9 mouse cellular contexts compared by ENCODE assay signal in the genomic region with DNA sequence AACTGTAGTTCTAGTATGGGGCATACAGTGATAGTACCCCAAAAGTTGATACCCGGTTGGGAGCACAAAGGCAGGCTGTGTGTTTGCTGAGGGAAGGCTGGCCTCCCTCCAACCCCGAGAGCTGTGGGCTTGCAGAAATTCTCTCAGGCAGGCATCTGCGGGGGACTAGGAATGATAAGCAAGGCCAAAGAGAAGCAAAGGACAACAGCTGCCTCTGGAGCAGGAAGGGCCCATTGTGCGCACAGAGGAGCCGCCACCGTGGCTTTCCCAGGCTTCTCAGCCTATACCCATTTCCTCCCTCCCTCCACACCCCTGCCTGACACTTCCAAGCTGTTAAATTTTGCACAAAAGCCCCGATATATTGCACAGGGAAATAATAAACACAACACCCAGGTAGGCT. TPM values are rescaled to one million over a fixed set of nuclear protein-coding genes. Genes with fewer than 3 reads are reported as not detected.
A peak's percentile ranks its signal among the peaks of the same experiment; 100 is the strongest.
DNase-seq lines count a peak whose midpoint lies in the region; ATAC-seq and TF ChIP-seq lines count a peak whose summit lies in the region.
"Had no signal": no experiment of that assay in that cellular context is flagged by ENCODE, and none has a peak within 500 bp of the region (broad histone marks: within the 10 kb centered on the region; RNA-seq: fewer than 3 reads in every experiment).

No protein-coding gene starts in this region.

- no peak for ATAC-seq in heart, embryonic 12.5 days (ENCODE audit: insufficient number of reproducible peaks, low FRiP score)
- no peak for ATAC-seq in midbrain, embryonic 15.5 days (replicated peaks)
- ATAC-seq in lung, postnatal 0 days = no peak

- H3K27ac ChIP-seq in heart, embryonic 12.5 days (ENCODE audit: poor library complexity, severe bottlenecking) = peak overlapping the region; percentile 30; the same call in 1 of the 2 replicates
- peak overlapping the region; percentile 49; the same call in 1 of the 2 replicates for H3K27ac ChIP-seq in ES-E14 (ENCODE audit: insufficient read depth, low read depth, low read length, poor library complexity, severe bottlenecking)
- peak overlapping the region; percentile 90 for H3K27ac ChIP-seq in hindbrain, embryonic 10.5 days
- H3K27ac ChIP-seq in midbrain, embryonic 15.5 days = peak overlapping the region; percentile 91
- no peak overlapping the region for H3K27ac ChIP-seq in lung, postnatal 0 days (ENCODE audit: low read length)

- no peaks in the 10 kb centered on the region for H3K36me3 ChIP-seq in heart, embryonic 12.5 days
- no peaks in the 10 kb centered on the region for H3K36me3 ChIP-seq in ES-E14 (ENCODE audit: control insufficient read depth, insufficient read depth, low read length, poor library complexity, severe bottlenecking)
- H3K36me3 ChIP-seq in hindbrain, embryonic 10.5 days = no peaks in the 10 kb centered on the region
- H3K36me3 ChIP-seq in midbrain, embryonic 15.5 days (replicated peaks) = no peaks in the 10 kb centered on the region
- H3K36me3 ChIP-seq in lung, postnatal 0 days (ENCODE audit: insufficient read depth, low read length) = no peaks in the 10 kb centered on the region

- intact Hi-C loops in heart, postnatal 25 days (cut with DNase I) = no loop called here

- no peaks in the 10 kb centered on the region for H3K9me3 ChIP-seq in heart, embryonic 12.5 days (replicated peaks)
- no peaks in the 10 kb centered on the region for H3K9me3 ChIP-seq in ES-E14 (ENCODE audit: control insufficient read depth, insufficient read depth, low read depth, low read length)
- no peaks in the 10 kb centered on the region for H3K9me3 ChIP-seq in hindbrain, embryonic 10.5 days
- no peaks in the 10 kb centered on the region for H3K9me3 ChIP-seq in midbrain, embryonic 15.5 days
- no peaks in the 10 kb centered on the region for H3K9me3 ChIP-seq in lung, postnatal 0 days (ENCODE audit: low read length)

- no peak for DNase-seq in heart, postnatal 25 days (ENCODE audit: low spot score)
- DNase-seq in ES-E14 (ENCODE audit: low read depth, low spot score) = no peak
- no peak for DNase-seq in hindbrain, embryonic 10.5 days (ENCODE audit: low spot score)
- no peak for DNase-seq in gastrocnemius, postnatal 4 days (ENCODE audit: low spot score in 2 of 2)
- no peak for DNase-seq in spleen, postnatal 4 days (ENCODE audit: low spot score in 2 of 2)
- no peak for DNase-seq in lung, postnatal 0 days (ENCODE audit: low spot score)
- DNase-seq: kidney, adult 11 months had no signal

- H3K4me2 ChIP-seq in heart, embryonic 12.5 days = peak overlapping the region; percentile 34
- peak overlapping the region; percentile 79 for H3K4me2 ChIP-seq in midbrain, embryonic 15.5 days
- H3K4me2 ChIP-seq in lung, postnatal 0 days (replicated peaks; ENCODE audit: low read depth, low read length) = no peak overlapping the region

- peak overlapping the region; percentile 21; the same call in 1 of the 2 replicates for H3K4me3 ChIP-seq in heart, embryonic 12.5 days
- H3K4me3 ChIP-seq in ES-E14 (ENCODE audit: insufficient read depth in 1 of 2, low read depth in 1 of 2, low read length in 2 of 2, poor library complexity in 1 of 2, severe bottlenecking in 1 of 2) = peak overlapping the region; percentile 28 to 70; a peak in 2 of 4 replicates
- peak overlapping the region; percentile 87 for H3K4me3 ChIP-seq in hindbrain, embryonic 10.5 days
- H3K4me3 ChIP-seq in midbrain, embryonic 15.5 days = peak overlapping the region; percentile 65
- no peak overlapping the region for H3K4me3 ChIP-seq in lung, postnatal 0 days (ENCODE audit: low read depth, low read length)

- peaks cover 19% of the 10 kb centered on the region for H3K27me3 ChIP-seq in heart, embryonic 12.5 days (replicated peaks)
- H3K27me3 ChIP-seq in hindbrain, embryonic 10.5 days (ENCODE audit: insufficient read depth, poor library complexity, severe bottlenecking) = peaks cover 22% of the 10 kb centered on the region
- H3K27me3 ChIP-seq in midbrain, embryonic 15.5 days (replicated peaks) = no peaks in the 10 kb centered on the region
- H3K27me3 ChIP-seq in lung, postnatal 0 days (replicated peaks; ENCODE audit: insufficient read depth, low read length) = 0 out of 2 replicates have a peak, but pooled peaks cover 18% of the 10 kb centered on the region

- no peak for TF ChIP-seq EP300 in lung, postnatal 0 days (IDR thresholded peaks at IDR 0.05)

- H3K9ac ChIP-seq in heart, embryonic 12.5 days = no peak overlapping the region
- H3K9ac ChIP-seq in ES-E14 (ENCODE audit: insufficient read depth, low read depth, low read length, poor library complexity, severe bottlenecking) = no peak overlapping the region; the same call in 1 of the 2 replicates
- peak overlapping the region; percentile 73 for H3K9ac ChIP-seq in midbrain, embryonic 15.5 days
- no peak overlapping the region for H3K9ac ChIP-seq in lung, postnatal 0 days (replicated peaks; ENCODE audit: low read depth)

- 5% methylated on average over 7 of the region's 7 CpGs for WGBS in heart, embryonic 12.5 days
- 3% methylated on average over 7 of the region's 7 CpGs for WGBS in hindbrain, embryonic 10.5 days
- 0% methylated on average over 7 of the region's 7 CpGs for WGBS in midbrain, embryonic 15.5 days
- 6% methylated on average over 7 of the region's 7 CpGs for WGBS in lung, postnatal 0 days

- in situ Hi-C loops in ES-E14 (cut with MboI; ENCODE audit: low sequenced_read_pairs in 2 of 2, unreplicated experiment in 2 of 2) = no loop called here

- no peak for TF ChIP-seq CTCF in lung, postnatal 0 days (IDR thresholded peaks at IDR 0.05)

- peaks cover 35% of the 10 kb centered on the region for H3K4me1 ChIP-seq in heart, embryonic 12.5 days (replicated peaks)
- peaks cover 7 to 20% of the 10 kb centered on the region in 2 experiments; a peak in 3 of 4 replicates for H3K4me1 ChIP-seq in ES-E14 (ENCODE audit: control insufficient read depth in 2 of 2, insufficient read depth in 2 of 2, low read length in 2 of 2, poor library complexity in 1 of 2)
- H3K4me1 ChIP-seq in hindbrain, embryonic 10.5 days (replicated peaks) = peaks cover 33% of the 10 kb centered on the region
- peaks cover 32% of the 10 kb centered on the region for H3K4me1 ChIP-seq in midbrain, embryonic 15.5 days
- H3K4me1 ChIP-seq in lung, postnatal 0 days (ENCODE audit: insufficient read depth, low read depth, low read length) = 0 out of 2 replicates have a peak, but pooled peaks cover 4% of the 10 kb centered on the region

TF ChIP-seq in ES-E14, 5 proteins besides CTCF, POLR2A, EP300 and RAD21:
- TF ChIP-seq HCFC1 (IDR thresholded peaks at IDR 0.05; ENCODE audit: borderline replicate concordance, insufficient read depth, low read length) (no peak), ZC3H11A (IDR thresholded peaks at IDR 0.05; ENCODE audit: borderline replicate concordance, low read depth, low read length) (no peak), MAFK (IDR thresholded peaks at IDR 0.05; ENCODE audit: insufficient read depth, low read depth, low read length) (no peak)

RNA-seq across cellular contexts. Expression of gene Spire2, which starts 1.4 kb away (rescaled TPM):
- polyA plus RNA-seq in heart, embryonic 12.5 days (2016; fragmentation: Nextera tagmentation; extraction: Ambion mirVana) = 2.8 and 3.4 TPM in 2 replicates
- under 1 TPM; 0.10 to 0.20 TPM for total RNA-seq in heart, postnatal 25 days (2021)
- 8.8 and 13.6 TPM in 2 replicates for total RNA-seq in ES-E14 (2012; rRNA removed)
- polyA plus RNA-seq in hindbrain, embryonic 10.5 days (2016; fragmentation: Nextera tagmentation; extraction: Ambion mirVana) = 10.8 and 19.5 TPM in 2 replicates
- polyA plus RNA-seq in midbrain, embryonic 15.5 days (2015; fragmentation: Nextera tagmentation; extraction: Ambion mirVana) = 44.0 and 44.8 TPM in 2 replicates
- total RNA-seq in gastrocnemius, postnatal 4 days (2021) = 1 to 10 TPM in 1 of 2 experiments, under 1 TPM in 1; 0.70 to 1.3 TPM
- 1.6 and 2.0 TPM in 2 replicates for polyA plus RNA-seq in lung, postnatal 0 days (2015; fragmentation: Nextera tagmentation; extraction: Ambion mirVana)

RNA-seq across cellular contexts. Expression of gene Fanca, which starts 15.5 kb away (rescaled TPM):
- 23.0 and 23.6 TPM in 2 replicates for polyA plus RNA-seq in heart, embryonic 12.5 days (2016; fragmentation: Nextera tagmentation; extraction: Ambion mirVana)
- 1 to 10 TPM; 1.7 to 3.0 TPM for total RNA-seq in heart, postnatal 25 days (2021)
- 31.7 and 52.6 TPM in 2 replicates for total RNA-seq in ES-E14 (2012; rRNA removed)
- 35.3 and 40.9 TPM in 2 replicates for polyA plus RNA-seq in hindbrain, embryonic 10.5 days (2016; fragmentation: Nextera tagmentation; extraction: Ambion mirVana)
- polyA plus RNA-seq in midbrain, embryonic 15.5 days (2015; fragmentation: Nextera tagmentation; extraction: Ambion mirVana) = 6.4 and 9.8 TPM in 2 replicates
- total RNA-seq in gastrocnemius, postnatal 4 days (2021) = 10 to 100 TPM in 1 of 2 experiments, 1 to 10 TPM in 1; 9.5 to 12.1 TPM
- polyA plus RNA-seq in lung, postnatal 0 days (2015; fragmentation: Nextera tagmentation; extraction: Ambion mirVana) = 4.5 and 6.0 TPM in 2 replicates

RNA-seq across cellular contexts. Expression of gene Tcf25, which starts 39.7 kb away (rescaled TPM):
- 172 TPM in 2 replicates for polyA plus RNA-seq in heart, embryonic 12.5 days (2016; fragmentation: Nextera tagmentation; extraction: Ambion mirVana)
- 100 to 1,000 TPM; 113 to 157 TPM for total RNA-seq in heart, postnatal 25 days (2021)
- total RNA-seq in ES-E14 (2012; rRNA removed) = 87.2 and 114 TPM in 2 replicates
- 159 and 169 TPM in 2 replicates for polyA plus RNA-seq in hindbrain, embryonic 10.5 days (2016; fragmentation: Nextera tagmentation; extraction: Ambion mirVana)
- 324 and 331 TPM in 2 replicates for polyA plus RNA-seq in midbrain, embryonic 15.5 days (2015; fragmentation: Nextera tagmentation; extraction: Ambion mirVana)
- 100 to 1,000 TPM; 174 to 177 TPM for total RNA-seq in gastrocnemius, postnatal 4 days (2021)
- 133 and 144 TPM in 2 replicates for polyA plus RNA-seq in lung, postnatal 0 days (2015; fragmentation: Nextera tagmentation; extraction: Ambion mirVana)
